Mouse (Mus musculus): ENCODE measurements around the gene Serpinf2. TPM values are rescaled to one million over a fixed set of nuclear protein-coding genes. Genes with fewer than 3 reads are reported as not detected.

Gene Serpinf2
- polyA plus RNA-seq (2011; ENCODE audit: insufficient read depth, insufficient read length, low replicate concordance, missing spikeins): 0.70 and 2.2 TPM in 2 replicates

DNA sequence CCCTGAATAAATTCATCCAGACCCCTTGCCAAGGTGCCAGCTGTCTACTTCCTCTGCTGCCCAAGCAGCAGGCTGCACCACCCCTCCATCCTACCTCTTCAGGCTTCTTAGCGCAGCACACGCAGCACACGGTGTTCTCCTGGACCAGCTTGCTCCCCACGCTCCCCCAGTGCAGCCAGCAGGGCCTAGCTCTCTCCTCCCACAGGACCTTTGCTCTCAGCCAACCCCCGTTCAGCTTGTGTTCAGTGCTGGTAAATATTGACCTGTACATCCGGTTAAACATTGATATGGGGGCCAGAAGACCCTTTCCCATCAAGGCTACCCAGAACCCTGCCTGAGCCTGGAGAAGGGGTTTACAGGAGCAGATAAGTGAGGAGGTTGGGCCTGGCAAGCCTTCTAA lies at the start of gene Serpinf2:
Gene Serpinf2 (minus strand): TSS at position 229 of the 400 bp plus-strand sequence.
- H3K4me1 ChIP-seq (ENCODE audit: control insufficient read depth, insufficient read depth, low read length): no peaks in the 10 kb centered on the region
- no peak within 1 kb of the TSS for H3K4me3 ChIP-seq (replicated peaks; ENCODE audit: control insufficient read depth, low read depth, low read length)
- WGBS: 85% methylated on average over 6 of the region's 6 CpGs
- H3K27ac ChIP-seq (ENCODE audit: control insufficient read depth, insufficient read depth, low read depth, low read length, poor library complexity): no peak within 1 kb of the TSS
- TF ChIP-seq POLR2A (IDR thresholded peaks at IDR 0.05; ENCODE audit: borderline replicate concordance, control insufficient read depth, low read depth, low read length) (no peak), CTCF (IDR thresholded peaks at IDR 0.05; ENCODE audit: control insufficient read depth, insufficient read depth, low read length) (no peak)

GRCm38 (mm10) chr11:75487496-75487895 lies 48.1 kb upstream of the Serpinf2 start:
- TF ChIP-seq CTCF (IDR thresholded peaks at IDR 0.05; ENCODE audit: control insufficient read depth, insufficient read depth, low read length) (no peak), POLR2A (IDR thresholded peaks at IDR 0.05; ENCODE audit: borderline replicate concordance, control insufficient read depth, low read depth, low read length) (no peak)
- Histone ChIP-seq H3K4me1 (ENCODE audit: control insufficient read depth, insufficient read depth, low read length) (peaks cover 4% of the 10 kb centered on the region), H3K4me3 (replicated peaks; ENCODE audit: control insufficient read depth, low read depth, low read length) (peak overlapping the region; percentile 71), H3K27ac (ENCODE audit: control insufficient read depth, insufficient read depth, low read depth, low read length, poor library complexity) (no peak overlapping the region)
- 24% methylated on average over 6 of the region's 6 CpGs for WGBS

DNA sequence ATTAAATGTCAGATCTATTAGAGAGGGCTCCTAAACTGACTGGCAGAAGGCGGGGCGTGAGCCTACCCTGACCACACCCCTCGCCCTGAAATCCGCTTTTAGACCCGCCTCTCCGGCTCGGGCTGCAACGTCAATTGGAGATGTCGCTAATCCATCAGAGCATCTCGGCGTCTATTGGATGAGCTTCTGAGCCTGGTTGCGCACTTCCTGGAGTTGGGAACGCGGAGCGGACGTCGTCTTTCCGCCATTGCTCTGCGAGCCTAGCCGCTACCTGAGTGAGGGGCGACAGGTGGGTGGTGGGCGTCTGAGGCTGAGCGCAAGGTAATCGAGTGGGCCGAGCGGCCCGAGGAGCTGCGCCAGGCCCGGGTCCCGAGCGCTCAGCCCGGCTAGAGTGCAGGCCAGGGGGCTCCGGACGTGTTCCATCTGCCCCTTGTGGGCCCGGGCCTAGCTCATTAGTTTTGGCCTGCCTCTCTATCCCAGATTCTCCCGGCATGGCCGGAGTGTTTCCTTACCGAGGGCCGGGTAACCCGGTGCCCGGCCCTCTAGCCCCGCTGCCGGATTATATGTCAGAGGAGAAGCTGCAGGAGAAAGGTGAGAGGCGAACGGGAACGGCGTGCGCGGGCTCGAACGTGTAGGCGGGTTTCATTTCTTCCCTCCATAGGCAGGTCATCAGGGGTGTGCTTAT lies 47.4 kb upstream of the Serpinf2 start, which contains the start of gene Prpf8:
Gene Prpf8 (plus strand): TSS at position 216 of the 685 bp plus-strand sequence.
- under 1% methylated on average over 52 of the region's 52 CpGs for WGBS

GRCm38 (mm10) chr11:75486192-75486591 lies 46.8 kb upstream of the Serpinf2 start:
- no peak for TF ChIP-seq POLR2A (IDR thresholded peaks at IDR 0.05; ENCODE audit: borderline replicate concordance, control insufficient read depth, low read depth, low read length)
- no peak for TF ChIP-seq CTCF (IDR thresholded peaks at IDR 0.05; ENCODE audit: control insufficient read depth, insufficient read depth, low read length)
- Histone ChIP-seq H3K27ac (ENCODE audit: control insufficient read depth, insufficient read depth, low read depth, low read length, poor library complexity) (no peak overlapping the region), H3K4me1 (ENCODE audit: control insufficient read depth, insufficient read depth, low read length) (peaks cover 4% of the 10 kb centered on the region), H3K4me3 (replicated peaks; ENCODE audit: control insufficient read depth, low read depth, low read length) (no peak overlapping the region)
- 21% methylated on average over 3 of the region's 3 CpGs for WGBS

More for the DNA sequence above, 47.4 kb upstream of the Serpinf2 start, which contains the start of gene Prpf8:
- H3K4me3 ChIP-seq (replicated peaks; ENCODE audit: control insufficient read depth, low read depth, low read length): peak within 1 kb of the TSS; percentile 71
- H3K4me1 ChIP-seq (ENCODE audit: control insufficient read depth, insufficient read depth, low read length): peaks cover 4% of the 10 kb centered on the region
- TF ChIP-seq POLR2A (IDR thresholded peaks at IDR 0.05; ENCODE audit: borderline replicate concordance, control insufficient read depth, low read depth, low read length) (peak; percentile 85), CTCF (IDR thresholded peaks at IDR 0.05; ENCODE audit: control insufficient read depth, insufficient read depth, low read length) (no peak)
- peak within 1 kb of the TSS; percentile 46; the same call in 1 of the 2 replicates for H3K27ac ChIP-seq (ENCODE audit: control insufficient read depth, insufficient read depth, low read depth, low read length, poor library complexity)

- 92% methylated on average over 7 of the region's 7 CpGs for WGBS
- no peak overlapping the region for H3K27ac ChIP-seq (ENCODE audit: control insufficient read depth, insufficient read depth, low read depth, low read length, poor library complexity)
Measured at GRCm38 (mm10) chr11:75473376-75473775, 34.0 kb upstream of the Serpinf2 start.

DNA sequence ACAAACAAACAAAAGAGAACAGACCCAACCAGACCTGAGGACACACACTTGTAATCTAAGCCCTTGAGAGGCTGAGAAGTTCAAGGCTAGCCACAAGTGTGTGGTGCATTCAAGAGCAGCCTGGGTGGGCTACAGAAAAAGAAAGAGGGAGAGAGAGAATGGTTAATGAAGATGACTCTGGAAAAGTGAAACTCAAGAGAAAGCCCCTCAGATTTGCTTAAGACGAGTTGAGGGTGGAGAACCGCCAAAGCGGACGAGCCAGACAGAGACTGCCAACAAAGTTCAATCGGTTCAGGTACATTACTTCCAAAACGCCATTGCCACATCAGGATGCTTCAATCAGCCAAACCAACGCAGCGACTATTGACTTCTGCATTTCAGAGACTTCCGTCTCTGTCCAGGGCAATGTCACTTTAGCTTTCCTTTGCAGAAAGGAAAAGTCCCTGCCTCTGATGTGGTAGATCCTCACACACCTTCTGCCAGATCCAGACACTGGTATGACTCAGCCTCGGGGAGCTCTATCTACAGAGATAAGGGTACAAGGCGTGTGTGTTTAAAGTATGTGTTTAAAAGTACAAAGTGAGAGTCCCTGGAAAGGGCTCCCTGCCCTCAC lies 33.2 kb upstream of the Serpinf2 start:
- Histone ChIP-seq H3K4me1 (ENCODE audit: control insufficient read depth, insufficient read depth, low read length) (no peaks in the 10 kb centered on the region; the same call in 1 of the 2 replicates), H3K4me3 (replicated peaks; ENCODE audit: control insufficient read depth, low read depth, low read length) (no peak overlapping the region), H3K27ac (ENCODE audit: control insufficient read depth, insufficient read depth, low read depth, low read length, poor library complexity) (no peak overlapping the region)
- 31% methylated on average over 11 of the region's 11 CpGs for WGBS
- TF ChIP-seq CTCF (IDR thresholded peaks at IDR 0.05; ENCODE audit: control insufficient read depth, insufficient read depth, low read length): no peak

More at GRCm38 (mm10) chr11:75473376-75473775, 34.0 kb upstream of the Serpinf2 start:
- Histone ChIP-seq H3K4me3 (replicated peaks; ENCODE audit: control insufficient read depth, low read depth, low read length) (no peak overlapping the region), H3K4me1 (ENCODE audit: control insufficient read depth, insufficient read depth, low read length) (no peaks in the 10 kb centered on the region; the same call in 1 of the 2 replicates)
- no peak for TF ChIP-seq POLR2A (IDR thresholded peaks at IDR 0.05; ENCODE audit: borderline replicate concordance, control insufficient read depth, low read depth, low read length)
- TF ChIP-seq CTCF (IDR thresholded peaks at IDR 0.05; ENCODE audit: control insufficient read depth, insufficient read depth, low read length): no peak

DNA sequence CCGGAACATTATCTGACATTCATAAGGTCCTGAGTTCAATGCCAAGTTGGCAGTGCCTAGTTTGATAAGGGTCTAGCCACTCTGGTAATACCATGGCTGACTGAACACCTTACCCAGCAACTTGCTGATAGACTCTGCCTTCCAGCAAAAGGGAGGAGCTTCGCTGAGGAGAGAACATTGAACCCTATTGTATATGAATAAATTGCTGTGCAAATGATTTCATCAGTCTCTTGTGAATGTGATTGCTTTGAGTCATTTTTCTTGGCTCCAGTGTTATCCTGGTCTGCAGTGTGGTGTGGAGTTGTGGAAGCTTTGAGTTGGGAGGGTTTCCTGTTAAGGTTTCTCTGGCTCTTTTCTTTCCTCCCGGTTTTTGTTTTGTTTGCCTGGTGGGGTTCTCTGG lies 31.3 kb upstream of the Serpinf2 start:
- H3K4me3 ChIP-seq (replicated peaks; ENCODE audit: control insufficient read depth, low read depth, low read length): no peak overlapping the region
- H3K27ac ChIP-seq (ENCODE audit: control insufficient read depth, insufficient read depth, low read depth, low read length, poor library complexity): no peak overlapping the region
- TF ChIP-seq POLR2A (IDR thresholded peaks at IDR 0.05; ENCODE audit: borderline replicate concordance, control insufficient read depth, low read depth, low read length) (no peak), CTCF (IDR thresholded peaks at IDR 0.05; ENCODE audit: control insufficient read depth, insufficient read depth, low read length) (no peak)
- 75% methylated on average over 3 of the region's 3 CpGs for WGBS
- H3K4me1 ChIP-seq (ENCODE audit: control insufficient read depth, insufficient read depth, low read length): no peaks in the 10 kb centered on the region; the same call in 1 of the 2 replicates

DNA sequence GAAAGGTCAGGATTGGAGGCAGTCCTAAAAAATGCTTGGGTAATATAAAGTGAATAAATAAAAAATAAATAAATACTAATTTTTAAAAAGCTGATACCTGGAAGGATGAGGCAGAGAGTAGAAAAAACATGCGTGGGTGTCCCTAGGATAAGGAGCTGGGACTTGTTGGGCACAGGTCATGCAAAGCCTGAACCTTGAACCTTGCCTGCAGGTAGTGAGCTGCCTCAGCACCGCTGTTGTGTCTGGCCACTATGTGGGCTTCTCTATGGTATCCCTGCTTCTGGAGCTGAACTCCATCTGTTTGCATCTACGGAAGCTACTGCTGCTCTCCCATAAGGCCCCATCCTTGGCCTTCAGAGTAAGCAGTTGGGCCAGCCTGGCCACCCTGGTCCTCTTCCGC lies 29.9 kb upstream of the Serpinf2 start:
- TF ChIP-seq POLR2A (IDR thresholded peaks at IDR 0.05; ENCODE audit: borderline replicate concordance, control insufficient read depth, low read depth, low read length): no peak
- TF ChIP-seq CTCF (IDR thresholded peaks at IDR 0.05; ENCODE audit: control insufficient read depth, insufficient read depth, low read length): no peak
- no peak overlapping the region for H3K27ac ChIP-seq (ENCODE audit: control insufficient read depth, insufficient read depth, low read depth, low read length, poor library complexity)
- 96% methylated on average over 4 of the region's 4 CpGs for WGBS
- H3K4me1 ChIP-seq (ENCODE audit: control insufficient read depth, insufficient read depth, low read length): no peaks in the 10 kb centered on the region; the same call in 1 of the 2 replicates
- no peak overlapping the region for H3K4me3 ChIP-seq (replicated peaks; ENCODE audit: control insufficient read depth, low read depth, low read length)

All from bone marrow, adult 2 months (tissue).